Mouse (Mus musculus) R1 (cell line): ENCODE measurements around the gene Sohlh2.

Experiments
- DNase-seq: peaks from one replicate; pipeline ENCODE4 v3.0.0-alpha.2; 2018; ENCODE audit warnings: low read depth, low spot score

The Sohlh2 gene

DNA sequence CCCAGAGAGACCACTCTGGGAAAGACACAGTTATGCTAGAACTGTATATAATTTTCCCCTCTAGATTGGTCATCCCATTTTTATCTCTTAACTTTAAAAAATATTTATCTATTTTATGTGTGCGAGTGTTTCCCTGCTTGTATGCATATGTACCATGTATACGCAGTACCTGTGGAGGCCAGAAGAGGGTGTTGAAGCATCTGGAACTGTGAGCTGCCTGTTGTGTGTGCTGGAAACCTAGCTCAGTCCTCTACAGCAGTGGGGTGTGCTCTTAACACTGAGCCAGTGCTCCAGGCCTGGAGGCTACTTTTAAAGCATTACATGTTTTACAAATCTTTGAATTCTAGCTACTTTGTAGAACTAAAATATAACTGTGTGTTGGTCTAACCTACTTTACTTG is 24.6 kb downstream of the Sohlh2 start:
- DNase-seq = peak; percentile 50

DNA sequence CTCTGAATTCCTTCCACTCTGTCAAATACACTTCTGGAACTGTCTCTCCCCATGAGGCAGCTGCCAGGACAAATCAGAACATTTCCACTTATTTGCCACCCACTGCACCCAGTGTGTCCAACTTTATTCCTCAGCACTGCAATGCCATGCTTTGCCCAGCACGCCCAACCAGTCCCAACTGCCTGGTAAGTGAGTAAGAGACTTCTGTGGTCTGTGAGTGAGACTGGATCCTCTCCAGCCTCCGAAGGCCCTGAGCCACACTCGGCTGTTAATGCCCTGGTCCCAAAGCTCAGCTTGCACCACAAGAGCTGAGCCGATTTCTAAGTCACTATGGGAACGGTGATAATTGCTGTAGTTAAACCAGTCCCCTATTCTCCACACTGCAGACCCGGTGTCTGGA is 25.8 kb downstream of the Sohlh2 start:
- no peak for DNase-seq

DNA sequence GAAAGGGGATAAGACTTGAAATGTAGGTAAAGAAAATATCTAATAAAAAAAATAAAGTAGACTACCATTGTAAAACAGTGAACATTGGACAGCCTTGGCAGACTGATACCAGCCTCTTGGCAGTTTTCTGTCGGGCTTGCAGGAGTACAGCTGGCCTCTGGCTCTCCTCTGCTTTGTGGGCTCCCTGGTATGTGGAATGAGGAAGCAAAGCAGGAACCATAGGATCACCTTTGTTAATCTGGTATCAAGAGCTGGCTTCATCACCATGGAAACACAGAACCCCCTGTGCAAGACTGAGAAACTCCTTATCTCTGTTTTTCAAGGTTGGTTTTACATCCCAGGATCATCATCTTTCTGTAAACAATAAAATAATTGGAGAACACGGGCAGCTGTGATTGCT is 30.4 kb downstream of the Sohlh2 start:
- DNase-seq = no peak

DNA sequence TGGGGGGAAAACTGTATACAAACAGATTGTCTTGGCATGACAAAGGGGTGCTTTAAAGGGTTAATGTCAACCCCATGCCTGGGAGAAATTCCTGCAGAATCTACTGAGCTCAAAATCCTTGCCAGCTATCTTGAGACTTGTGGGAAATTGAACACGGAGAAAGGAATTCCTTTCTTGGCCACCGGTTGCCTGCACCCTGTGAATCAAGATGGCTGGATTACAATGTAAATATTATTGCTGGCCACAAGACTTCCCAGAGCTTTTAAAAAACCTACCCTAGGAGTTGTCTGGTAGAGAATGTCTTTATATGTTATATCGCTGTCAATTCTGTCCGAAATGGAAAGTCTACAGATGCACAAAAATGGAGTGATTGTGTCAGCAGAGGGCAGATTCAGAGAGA is 32.0 kb downstream of the Sohlh2 start:
- no peak for DNase-seq

DNA sequence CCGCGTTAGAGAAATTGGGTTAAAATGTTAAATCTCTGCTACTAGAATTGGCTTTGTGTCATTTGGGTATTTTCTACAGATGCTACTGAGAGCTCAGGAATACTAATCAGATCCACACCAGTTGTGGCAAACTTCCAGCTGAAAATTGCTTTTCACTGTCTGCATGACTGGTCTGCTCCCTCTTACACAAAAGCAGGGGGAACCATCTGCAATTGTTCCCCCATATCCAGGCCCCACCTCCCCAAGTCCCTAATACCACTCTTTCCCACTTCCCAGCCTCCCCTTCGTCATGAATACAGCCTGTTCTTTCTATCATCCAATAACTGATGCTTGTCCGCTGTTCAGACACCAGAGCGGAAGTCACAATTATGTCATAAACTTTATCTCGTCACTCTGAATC is 32.6 kb downstream of the Sohlh2 start:
- no peak for DNase-seq

DNA sequence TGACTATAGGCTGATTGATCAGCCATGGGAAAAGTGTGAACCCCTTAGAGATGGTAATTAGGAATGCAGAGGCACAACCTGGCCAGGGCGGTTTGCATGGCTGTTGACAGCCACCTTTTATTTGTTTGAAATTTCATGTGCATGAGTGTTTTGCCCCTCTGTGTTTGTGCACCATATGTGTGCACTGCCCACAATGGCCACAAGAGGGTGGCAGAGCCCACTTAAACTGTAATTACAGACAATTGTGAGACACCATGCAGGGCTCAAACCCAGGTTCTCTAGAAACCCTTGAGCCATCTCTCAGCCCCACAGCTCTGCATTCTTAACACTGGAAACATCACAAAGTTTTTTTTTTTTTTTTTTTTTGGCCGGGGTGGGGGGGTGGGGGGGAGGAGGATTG is 40.7 kb downstream of the Sohlh2 start:
- peak; percentile 49 for DNase-seq

DNA sequence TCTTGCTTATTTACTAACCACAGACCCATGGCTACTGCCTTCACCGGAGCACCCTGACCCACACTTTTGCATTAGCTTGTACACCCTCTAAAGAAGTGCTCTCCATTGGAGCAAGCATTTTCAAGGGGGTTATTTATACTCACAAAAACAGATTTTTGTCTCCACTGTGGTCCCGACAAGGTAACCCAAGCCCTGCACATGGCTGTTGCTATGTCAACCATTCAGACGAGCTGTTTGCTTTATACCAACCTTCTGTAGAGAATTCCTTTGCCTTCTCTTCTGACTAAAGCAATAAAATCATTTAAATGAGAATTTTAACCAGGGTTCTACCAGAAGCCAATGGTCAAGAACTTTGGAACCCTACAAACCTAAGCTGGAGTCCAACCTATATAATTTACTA is 42.0 kb downstream of the Sohlh2 start:
- DNase-seq = no peak

DNA sequence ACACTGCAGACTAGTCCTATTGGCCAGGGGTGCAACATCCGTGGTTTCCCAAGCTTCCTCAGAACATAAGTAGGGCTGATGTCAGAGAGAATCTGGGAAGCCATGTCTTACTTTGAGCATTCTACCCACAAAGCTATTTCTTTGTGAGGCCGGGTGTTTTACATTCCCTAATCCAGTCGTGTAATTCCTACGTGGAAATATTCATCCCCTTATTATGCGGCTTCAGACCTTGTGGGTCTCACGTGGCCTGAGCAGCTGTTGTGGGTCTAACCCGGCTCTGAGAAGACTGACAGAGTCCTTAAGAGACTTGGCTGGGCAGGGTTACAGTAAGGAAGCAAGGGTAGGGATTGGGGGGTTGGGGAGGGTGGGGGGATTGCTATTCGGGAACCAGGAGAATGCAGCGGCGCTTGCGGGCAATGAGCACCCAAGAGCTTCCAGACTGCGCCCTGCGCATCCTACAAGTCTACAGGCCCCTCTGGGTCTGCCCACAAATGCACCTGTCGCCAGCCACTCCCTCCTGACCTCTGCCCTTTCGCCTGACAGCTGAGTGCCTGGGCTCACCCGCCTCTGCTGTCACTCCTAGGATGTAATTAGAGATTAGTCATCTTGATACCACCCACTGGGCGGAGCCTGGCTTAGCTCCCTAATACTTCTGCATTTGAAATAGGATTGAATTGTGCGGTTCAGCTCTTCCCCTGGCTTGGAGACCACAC is 44.8 kb downstream of the Sohlh2 start:
- peak; percentile 49 for DNase-seq

DNA sequence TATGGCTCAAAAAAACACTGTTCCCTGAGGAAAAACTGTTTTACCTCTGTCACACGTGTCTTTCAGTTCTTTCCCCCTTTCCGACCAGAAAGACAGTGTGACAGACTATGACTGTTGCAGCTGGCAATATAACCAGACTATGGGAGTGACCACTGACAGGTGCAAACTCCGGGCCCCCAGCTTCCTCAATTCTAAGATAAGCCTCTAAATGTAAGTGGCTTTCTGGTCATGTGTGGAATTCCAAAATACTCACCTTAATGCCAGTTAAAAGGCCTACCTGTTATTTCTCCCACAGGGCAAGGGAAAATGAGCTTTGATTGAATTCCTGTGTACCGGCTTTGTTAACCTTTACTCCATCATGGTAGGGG is 45.4 kb downstream of the Sohlh2 start:
- DNase-seq = no peak

DNA sequence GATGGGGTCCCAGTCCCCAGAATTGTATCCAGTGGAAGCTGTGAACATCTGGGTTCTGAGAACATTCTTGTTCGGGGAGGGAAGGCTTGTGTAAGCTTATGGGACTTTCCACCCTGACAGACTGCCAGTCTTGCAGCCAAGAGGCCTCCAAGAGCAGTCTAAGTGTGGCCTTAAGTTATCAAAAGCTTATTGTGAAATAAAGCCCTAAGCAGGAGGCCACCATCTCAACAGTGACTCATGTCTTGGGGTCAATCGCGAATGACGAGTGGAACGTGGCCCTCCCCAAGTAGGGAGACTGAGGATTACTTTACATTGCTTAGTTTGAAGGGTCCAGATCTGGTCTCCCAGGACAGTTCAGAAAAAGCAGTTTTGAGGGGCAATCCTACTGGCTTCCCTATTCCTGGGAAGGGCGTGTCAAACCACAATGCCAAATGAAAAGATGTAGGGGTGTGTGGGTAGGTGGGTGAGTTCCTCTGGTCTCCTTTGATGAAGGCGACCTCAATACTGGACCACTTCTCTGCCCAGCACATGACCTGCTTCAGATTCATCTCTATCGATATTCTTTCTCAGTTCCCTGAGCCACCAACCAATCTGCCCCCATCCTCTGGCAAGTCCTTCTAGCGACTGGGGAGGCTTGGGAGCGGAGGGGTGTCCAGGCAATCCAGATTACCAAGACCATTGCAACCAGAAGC is 60.0 kb downstream of the Sohlh2 start, which contains the start of gene Dclk1:
Dclk1 (plus strand) TSS at position 635 of the 692 bp plus-strand sequence.
- DNase-seq = no peak

DNA sequence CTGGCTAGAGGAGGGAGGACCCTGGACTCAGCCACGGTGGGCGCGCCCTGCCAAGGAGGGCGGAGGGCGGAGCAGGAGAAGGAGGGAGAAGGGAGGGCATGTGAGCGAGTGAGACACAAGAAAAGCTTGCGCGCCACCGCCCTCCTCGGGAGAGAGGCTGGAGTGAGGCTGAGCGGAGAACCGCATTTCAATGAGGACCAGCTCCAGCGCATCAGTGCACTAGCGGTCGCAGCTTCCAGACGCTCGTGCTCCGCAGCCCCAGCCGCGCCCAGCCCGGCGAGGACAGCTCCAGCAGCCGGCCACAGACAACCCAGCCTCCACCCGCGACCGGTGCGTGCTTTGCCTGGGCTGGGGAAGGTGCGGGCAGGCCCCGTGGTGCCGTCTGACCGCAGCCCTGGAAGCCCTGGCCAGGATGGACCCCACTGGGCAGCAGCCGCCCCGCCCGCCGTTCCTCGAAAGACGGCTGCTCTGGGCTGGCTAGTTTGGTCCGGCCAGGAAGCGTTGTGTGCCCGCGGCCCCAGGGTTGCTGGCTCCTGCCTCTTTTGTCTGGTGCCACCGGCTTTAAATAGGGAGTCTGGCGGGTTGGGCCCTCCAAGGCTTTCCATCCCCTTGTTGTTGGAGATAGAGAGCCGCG is 60.7 kb downstream of the Sohlh2 start:
- peak; percentile 61 for DNase-seq

DNA sequence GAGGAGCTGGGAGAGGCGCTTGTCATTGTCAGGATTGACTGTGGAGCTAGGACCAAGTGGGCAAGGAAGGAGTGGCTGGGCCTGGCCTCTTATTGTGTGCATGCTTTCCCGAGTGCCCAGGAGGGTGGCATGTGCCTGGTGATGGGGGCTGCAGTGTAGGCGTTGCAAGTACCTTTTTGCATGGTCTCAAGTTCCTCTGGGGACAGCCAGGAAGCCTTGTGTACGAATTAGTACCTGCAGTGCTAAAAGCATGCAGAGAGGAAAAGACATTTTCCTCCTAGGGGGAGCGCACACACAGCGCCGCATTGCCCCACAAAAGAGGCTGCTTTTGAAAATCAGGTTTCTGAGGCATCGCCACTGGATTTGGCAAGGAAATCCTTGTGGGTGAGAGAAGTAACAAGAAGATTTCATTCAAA is 61.2 kb downstream of the Sohlh2 start:
- peak; percentile 8 for DNase-seq

DNA sequence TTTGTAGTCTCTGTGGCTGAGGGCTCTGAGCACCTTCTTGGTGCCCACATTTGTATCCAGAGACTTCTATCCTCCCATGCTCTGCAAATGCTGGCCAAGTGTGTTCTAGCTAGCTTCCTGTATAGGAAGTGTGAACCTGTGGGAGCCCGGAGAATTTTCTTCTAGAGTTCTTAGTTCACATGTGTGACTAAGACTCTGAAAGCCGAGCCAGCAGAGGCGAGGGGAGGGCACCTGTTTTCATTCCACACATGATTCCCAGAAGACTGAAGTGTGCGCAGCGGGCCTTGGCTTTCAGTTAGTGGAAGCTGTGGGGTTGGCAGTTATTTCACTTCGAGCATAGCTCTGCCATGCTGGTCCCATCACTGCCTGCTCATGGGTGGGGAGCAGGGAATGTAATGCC is 62.3 kb downstream of the Sohlh2 start:
- DNase-seq = no peak

DNA sequence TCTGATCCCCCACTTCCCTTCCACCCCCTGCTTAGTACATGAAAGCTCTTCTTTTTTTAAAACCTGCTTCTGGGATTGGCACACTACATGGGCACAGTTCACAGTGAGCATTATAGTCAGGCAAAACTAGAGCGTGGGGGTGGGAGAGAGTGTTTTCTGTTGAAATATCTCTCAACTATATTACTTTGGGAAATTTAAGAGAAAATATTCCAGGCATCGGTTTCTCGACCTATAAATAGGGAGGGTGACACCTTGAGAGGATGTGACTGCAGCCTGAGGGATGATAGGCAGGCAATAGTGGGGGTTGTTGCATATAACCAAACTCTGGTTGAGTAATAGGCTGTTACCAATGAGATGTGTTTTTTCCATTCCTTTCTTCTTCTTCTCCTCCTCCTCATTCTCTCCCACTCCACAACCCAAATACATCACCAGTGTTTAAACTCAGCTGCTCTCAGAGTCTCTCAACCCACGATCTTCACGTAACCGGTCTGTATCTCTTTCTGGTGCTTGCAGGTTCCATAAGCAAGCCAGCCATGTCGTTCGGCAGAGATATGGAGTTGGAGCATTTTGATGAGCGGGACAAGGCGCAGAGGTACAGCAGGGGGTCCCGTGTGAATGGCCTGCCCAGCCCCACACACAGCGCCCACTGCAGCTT is 64.9 kb downstream of the Sohlh2 start:
- DNase-seq = no peak

DNA sequence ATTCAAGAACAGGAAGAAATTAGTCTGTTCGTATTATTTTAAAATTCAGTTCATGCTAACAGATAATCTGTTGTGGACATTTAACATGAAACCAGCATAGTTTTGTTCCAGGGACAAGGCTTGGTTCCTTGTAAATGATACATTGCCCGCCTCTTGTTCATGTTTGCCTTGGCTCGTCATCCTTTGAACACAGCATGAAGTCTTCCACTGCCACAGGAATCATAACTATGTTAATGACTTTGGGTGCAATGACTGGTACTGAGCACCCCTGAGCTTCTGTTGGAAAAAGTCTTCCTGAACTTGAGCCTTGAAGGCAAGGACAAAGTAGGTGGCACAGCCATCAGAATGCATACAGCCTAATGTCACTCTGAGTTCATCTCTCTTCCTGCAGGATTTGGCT is 66.2 kb downstream of the Sohlh2 start:
- no peak for DNase-seq

DNA sequence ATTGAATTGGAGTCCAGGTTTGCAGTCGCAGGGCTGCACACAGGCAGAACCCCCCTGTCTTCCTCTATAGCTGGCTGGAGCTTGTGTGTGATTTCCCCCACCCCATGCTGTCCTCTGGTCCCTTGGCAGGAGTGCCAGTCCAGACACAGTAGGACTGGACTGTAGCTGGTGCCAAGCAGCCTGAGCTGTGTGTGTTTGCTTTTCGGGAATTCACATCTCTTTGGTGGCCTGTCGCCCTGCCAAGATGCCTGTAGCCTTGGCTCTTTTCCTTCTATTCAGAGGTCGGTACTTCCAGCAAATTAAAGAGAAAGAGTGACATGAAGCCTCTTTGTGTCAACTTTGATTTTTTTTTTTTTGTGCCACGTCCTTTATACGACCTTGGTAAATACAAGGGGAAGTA is 66.7 kb downstream of the Sohlh2 start:
- DNase-seq = no peak

DNA sequence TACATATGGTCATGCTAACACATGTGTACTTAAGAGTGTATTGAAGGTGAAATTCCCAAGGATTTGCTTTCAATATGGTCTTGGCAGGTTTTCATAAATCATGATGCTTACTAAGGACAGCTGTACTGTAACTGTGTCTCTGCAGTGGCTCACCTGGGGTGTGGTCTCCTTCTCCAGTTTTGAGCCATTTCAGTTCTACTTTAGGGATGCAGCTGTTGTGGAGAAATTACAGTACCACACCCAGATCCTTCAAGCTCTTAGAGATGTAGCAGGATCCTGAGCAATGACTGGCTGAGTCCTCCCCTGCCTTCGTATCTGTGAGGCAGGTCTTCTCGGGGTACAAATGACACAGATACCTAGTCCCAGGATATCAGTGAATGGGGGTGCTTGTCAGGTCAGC is 68.8 kb downstream of the Sohlh2 start:
- no peak for DNase-seq
